Mouse (Mus musculus): ENCODE measurements at regions not wholly inside any gene's neighbourhood (a gene's known extent, or its start where the extent isn't known, plus 50 kb on each side); places are given as distances from the start of the nearest gene placed in this dataset.

DNA sequence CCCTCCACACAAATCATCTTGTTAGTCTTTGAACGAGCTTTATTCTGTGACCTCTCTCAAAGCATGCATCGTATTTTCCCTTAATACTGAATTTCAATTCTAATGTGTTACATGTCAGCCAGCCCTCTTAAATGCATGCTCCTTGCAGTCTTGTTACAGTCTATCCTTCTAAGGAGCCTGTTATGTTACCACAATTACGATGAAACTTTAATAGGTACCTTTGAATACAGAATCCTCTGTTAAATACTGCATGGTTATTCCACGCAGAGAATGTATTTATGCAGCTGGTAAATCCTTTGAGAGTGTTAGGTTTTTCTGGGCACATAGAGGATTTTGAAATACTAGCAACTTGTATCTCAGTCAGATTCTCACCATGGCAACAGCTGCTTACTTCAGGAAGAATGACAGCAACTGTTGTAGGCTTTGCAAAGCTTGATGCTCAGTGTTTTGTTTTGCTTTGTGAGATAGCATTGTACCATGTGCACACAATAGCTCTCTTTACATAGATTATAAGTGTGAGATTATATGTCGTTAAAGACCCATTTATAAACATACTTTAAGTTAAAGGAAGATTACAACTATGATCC, 532.9 kb upstream of the Negr1 start:
- Histone ChIP-seq H3K9me3 (no peaks in the 10 kb centered on the region), H3K27me3 (replicated peaks) (no peaks in the 10 kb centered on the region), H3K4me2 (replicated peaks) (no peak overlapping the region), H3K27ac (no peak overlapping the region), H3K9ac (no peak overlapping the region), H3K36me3 (no peaks in the 10 kb centered on the region), H3K4me3 (no peak overlapping the region), H3K4me1 (no peaks in the 10 kb centered on the region)
- no peak for ATAC-seq (ENCODE audit: low FRiP score, low read depth)
- 68% methylated on average over 5 of the region's 5 CpGs for WGBS

DNA sequence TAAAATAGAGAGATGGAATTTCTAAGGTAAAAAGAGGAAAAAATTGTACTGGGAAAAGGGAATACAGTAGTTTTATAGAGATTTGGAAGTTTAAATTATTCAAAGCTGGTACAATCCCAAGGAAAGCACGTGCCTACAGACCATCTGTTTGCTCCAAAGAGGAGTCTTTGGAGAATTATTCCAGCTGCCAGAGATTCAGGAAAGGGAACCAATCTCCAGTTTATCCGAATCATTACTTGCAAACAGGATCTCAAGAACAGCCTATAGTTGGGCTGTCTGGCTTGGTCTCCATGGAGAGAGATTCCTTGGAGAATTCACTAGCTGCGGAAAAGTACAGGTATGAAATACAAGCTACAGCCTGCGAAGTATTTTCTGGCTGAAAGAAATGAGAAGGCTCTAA, 491.3 kb upstream of the Negr1 start:
- 81% methylated on average over 4 of the region's 4 CpGs for WGBS

DNA sequence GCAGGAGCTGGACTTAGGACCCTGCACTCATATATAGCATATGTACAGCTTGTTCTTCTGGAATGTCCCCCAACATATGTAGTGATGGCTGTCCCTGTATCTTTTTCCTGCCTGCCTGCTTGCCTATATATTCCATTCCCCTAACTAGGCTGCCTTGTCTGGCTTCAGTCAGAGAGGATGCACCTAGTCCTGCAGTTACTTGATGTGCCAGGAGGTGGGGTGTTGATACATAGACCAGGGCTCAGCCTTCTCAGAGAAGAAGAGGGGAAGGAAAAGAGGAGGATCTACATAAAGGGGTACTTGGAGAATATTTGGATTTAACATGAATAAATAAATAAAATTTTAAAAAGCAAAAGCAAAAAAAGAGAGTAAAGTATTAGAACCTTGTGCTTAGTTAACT, 479.3 kb upstream of the Negr1 start:
- ATAC-seq (ENCODE audit: low FRiP score, low read depth): no peak

More for the DNA sequence above, 491.3 kb upstream of the Negr1 start:
- H3K4me3 ChIP-seq: no peak overlapping the region
- no peaks in the 10 kb centered on the region for H3K36me3 ChIP-seq
- H3K4me1 ChIP-seq: no peaks in the 10 kb centered on the region
- H3K9ac ChIP-seq: no peak overlapping the region
- H3K27ac ChIP-seq: no peak overlapping the region
- H3K4me2 ChIP-seq (replicated peaks): no peak overlapping the region
- H3K27me3 ChIP-seq (replicated peaks): no peaks in the 10 kb centered on the region
- H3K9me3 ChIP-seq: no peaks in the 10 kb centered on the region
- ATAC-seq (ENCODE audit: low FRiP score, low read depth): no peak

DNA sequence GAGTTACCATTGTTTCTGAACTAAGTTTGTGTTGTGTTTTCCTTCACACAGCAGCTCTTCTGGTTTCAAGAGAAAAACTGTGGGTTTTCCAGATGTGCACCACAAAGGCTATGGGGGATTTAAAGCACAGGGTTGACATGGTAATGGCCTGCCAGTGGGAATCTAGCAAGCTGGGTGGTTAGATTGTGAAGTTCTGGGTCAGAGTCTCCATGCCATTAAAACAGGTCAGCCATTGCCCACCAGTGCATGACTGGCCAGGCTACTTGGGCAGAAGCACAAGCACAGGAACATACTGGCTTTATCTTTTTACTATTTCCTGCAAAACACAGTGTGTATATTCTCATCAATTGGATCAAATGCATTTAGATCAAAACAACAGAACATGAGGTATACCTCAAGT, 467.9 kb upstream of the Negr1 start:
- Histone ChIP-seq H3K27ac (no peak overlapping the region), H3K27me3 (replicated peaks) (no peaks in the 10 kb centered on the region), H3K9me3 (no peaks in the 10 kb centered on the region), H3K4me2 (replicated peaks) (no peak overlapping the region), H3K4me1 (no peaks in the 10 kb centered on the region), H3K36me3 (no peaks in the 10 kb centered on the region), H3K4me3 (no peak overlapping the region), H3K9ac (no peak overlapping the region)
- no peak for ATAC-seq (ENCODE audit: low FRiP score, low read depth)

More for the DNA sequence above, 479.3 kb upstream of the Negr1 start:
- H3K4me3 ChIP-seq: no peak overlapping the region
- H3K27ac ChIP-seq: no peak overlapping the region
- H3K27me3 ChIP-seq (replicated peaks): no peaks in the 10 kb centered on the region
- H3K36me3 ChIP-seq: no peaks in the 10 kb centered on the region
- no peaks in the 10 kb centered on the region for H3K9me3 ChIP-seq
- no peak overlapping the region for H3K4me2 ChIP-seq (replicated peaks)
- no peaks in the 10 kb centered on the region for H3K4me1 ChIP-seq
- H3K9ac ChIP-seq: no peak overlapping the region

DNA sequence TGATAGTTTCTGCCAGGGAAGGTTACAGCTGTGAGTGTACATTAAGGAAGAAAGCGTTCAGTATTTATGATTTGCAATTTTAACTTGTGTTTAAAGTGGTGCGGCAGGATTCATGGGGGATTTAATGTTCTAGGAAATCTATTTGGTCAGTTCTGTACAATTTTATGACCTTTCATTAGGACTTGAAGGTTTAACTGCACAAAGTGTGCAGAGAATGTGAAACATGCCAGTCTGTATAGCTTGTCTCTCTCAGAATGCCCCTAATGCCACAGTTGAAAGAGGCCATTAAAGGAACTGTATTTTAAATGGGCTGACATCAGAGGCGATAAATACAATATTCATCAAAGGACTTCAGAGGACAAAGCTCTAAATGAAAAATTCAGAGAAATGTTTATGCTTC, 466.6 kb upstream of the Negr1 start:
- ATAC-seq (ENCODE audit: low FRiP score, low read depth): no peak
- no peak overlapping the region for H3K4me3 ChIP-seq
- 80% methylated on average over 3 of the region's 3 CpGs for WGBS

DNA sequence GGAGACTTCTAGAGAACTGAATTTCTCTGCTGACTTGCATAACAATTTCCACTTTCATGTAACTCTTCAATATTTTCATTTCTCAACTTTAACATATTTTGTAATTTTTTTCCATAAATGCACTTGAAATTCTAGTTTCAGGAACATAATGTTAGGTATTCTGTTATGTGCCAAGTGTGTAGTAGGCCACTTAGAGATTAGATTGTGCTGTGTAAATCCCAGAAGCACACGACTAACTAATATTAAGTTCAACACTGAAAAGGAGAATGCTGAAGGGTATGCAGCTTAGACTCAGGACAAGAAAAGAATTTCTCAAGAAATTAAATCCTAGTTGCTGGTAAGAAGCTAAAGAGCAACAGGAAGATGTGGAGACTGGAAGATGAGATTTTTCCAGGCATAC, 455.8 kb upstream of the Negr1 start:
- H3K9me3 ChIP-seq: no peaks in the 10 kb centered on the region
- 92% methylated on average over 1 of the region's 1 CpGs for WGBS
- no peaks in the 10 kb centered on the region for H3K36me3 ChIP-seq
- no peak overlapping the region for H3K9ac ChIP-seq
- no peak overlapping the region for H3K4me2 ChIP-seq (replicated peaks)
- ATAC-seq (ENCODE audit: low FRiP score, low read depth): no peak
- H3K4me3 ChIP-seq: no peak overlapping the region
- H3K27ac ChIP-seq: no peak overlapping the region
- no peaks in the 10 kb centered on the region for H3K27me3 ChIP-seq (replicated peaks)
- no peaks in the 10 kb centered on the region for H3K4me1 ChIP-seq

More for the DNA sequence above, 466.6 kb upstream of the Negr1 start:
- Histone ChIP-seq H3K9ac (no peak overlapping the region), H3K4me1 (no peaks in the 10 kb centered on the region), H3K27me3 (replicated peaks) (no peaks in the 10 kb centered on the region), H3K36me3 (no peaks in the 10 kb centered on the region), H3K27ac (no peak overlapping the region), H3K9me3 (no peaks in the 10 kb centered on the region), H3K4me2 (replicated peaks) (no peak overlapping the region)

DNA sequence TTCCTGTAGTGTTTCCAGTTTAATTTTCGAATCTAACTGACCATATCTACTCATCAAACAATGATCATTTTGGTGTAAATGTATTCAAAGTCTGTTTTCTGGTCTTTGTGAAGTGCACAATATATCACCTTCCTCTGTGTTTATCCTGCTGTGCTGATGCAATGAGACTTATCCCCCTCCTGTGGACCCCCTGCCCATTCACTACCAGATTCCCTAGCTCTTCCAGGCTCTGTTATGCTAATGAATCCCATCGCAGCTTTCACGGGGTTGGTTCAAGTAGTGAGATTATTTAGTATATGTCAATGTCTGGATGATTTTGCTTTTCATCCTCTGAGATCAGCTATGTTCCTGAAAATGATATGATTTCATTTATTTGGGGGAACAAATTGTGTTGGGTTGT, 441.3 kb upstream of the Negr1 start:
- Histone ChIP-seq H3K27ac (no peak overlapping the region), H3K9ac (no peak overlapping the region), H3K27me3 (replicated peaks) (no peaks in the 10 kb centered on the region), H3K36me3 (no peaks in the 10 kb centered on the region), H3K4me1 (no peaks in the 10 kb centered on the region), H3K4me2 (replicated peaks) (no peak overlapping the region), H3K9me3 (no peaks in the 10 kb centered on the region), H3K4me3 (no peak overlapping the region)
- 25% methylated on average over 3 of the region's 3 CpGs for WGBS
- no peak for ATAC-seq (ENCODE audit: low FRiP score, low read depth)

DNA sequence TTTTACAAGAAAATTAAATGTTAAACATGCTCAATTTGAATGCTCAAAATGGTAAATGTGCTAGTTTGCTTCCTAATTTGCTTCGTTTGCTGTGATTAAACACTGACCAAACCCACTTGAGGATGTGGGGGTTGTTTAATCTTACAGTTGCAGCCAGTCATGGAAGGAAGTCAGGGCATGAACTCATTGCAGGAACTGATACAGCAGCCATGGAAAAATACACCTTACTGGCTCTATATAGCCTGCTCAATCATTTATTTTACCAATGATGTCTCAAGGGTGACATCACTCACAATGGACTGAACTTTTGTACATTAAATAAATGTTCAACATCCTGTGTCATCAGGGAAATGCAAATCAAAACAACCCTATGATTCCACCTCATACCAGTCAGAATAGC, 430.0 kb upstream of the Negr1 start:
- H3K9ac ChIP-seq: no peak overlapping the region
- H3K27me3 ChIP-seq (replicated peaks): no peaks in the 10 kb centered on the region
- WGBS: 72% methylated on average over 1 of the region's 1 CpGs
- no peak overlapping the region for H3K4me2 ChIP-seq (replicated peaks)
- no peaks in the 10 kb centered on the region for H3K4me1 ChIP-seq
- no peaks in the 10 kb centered on the region for H3K9me3 ChIP-seq
- no peaks in the 10 kb centered on the region for H3K36me3 ChIP-seq
- no peak for ATAC-seq (ENCODE audit: low FRiP score, low read depth)
- H3K27ac ChIP-seq: no peak overlapping the region
- no peak overlapping the region for H3K4me3 ChIP-seq

DNA sequence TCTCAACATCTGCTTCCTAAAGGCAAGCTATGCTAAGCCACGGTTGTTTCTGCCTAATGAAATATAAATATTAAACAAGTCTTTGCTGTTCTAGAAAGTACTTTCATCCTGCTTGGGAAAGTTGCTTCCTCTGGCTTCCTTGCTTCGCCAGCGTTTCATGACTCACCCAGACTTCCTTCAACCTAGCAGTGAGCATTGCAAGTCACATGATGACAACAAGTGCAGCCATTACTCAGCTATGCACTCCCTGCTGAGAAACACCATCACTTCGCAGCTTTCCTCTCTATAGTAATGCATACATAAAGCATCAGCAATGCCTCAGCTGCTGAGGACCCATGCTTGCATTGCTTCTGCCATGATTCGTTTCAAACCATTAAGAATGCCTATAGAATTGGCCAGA, 420.2 kb upstream of the Negr1 start:
- H3K9me3 ChIP-seq: no peaks in the 10 kb centered on the region
- no peak for ATAC-seq (ENCODE audit: low FRiP score, low read depth)
- H3K4me2 ChIP-seq (replicated peaks): no peak overlapping the region
- H3K36me3 ChIP-seq: no peaks in the 10 kb centered on the region
- H3K27ac ChIP-seq: no peak overlapping the region
- H3K4me1 ChIP-seq: no peaks in the 10 kb centered on the region
- 76% methylated on average over 5 of the region's 5 CpGs for WGBS
- H3K27me3 ChIP-seq (replicated peaks): no peaks in the 10 kb centered on the region
- H3K9ac ChIP-seq: no peak overlapping the region
- H3K4me3 ChIP-seq: no peak overlapping the region

DNA sequence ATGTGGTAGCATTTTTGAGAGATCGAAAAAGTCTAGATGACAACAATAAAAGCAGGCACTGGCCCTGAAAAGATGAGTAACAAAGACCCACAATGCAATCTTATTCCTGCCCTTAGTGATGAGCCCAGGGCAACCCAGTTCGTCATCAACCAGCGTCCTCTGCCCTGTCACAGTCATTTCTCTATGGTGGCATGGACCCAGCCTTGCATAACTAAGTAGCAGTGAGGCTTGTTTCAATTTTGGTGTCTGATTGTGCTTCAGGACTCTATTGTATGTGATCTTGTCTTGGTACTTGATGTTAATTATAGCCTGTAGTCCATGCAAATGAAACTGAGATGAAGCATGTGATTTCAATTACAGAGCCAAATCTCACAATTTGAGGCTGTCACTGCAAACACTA, 412.3 kb upstream of the Negr1 start:
- Histone ChIP-seq H3K36me3 (no peaks in the 10 kb centered on the region), H3K9ac (no peak overlapping the region), H3K27ac (no peak overlapping the region), H3K4me3 (no peak overlapping the region), H3K4me1 (no peaks in the 10 kb centered on the region), H3K27me3 (replicated peaks) (no peaks in the 10 kb centered on the region), H3K4me2 (replicated peaks) (no peak overlapping the region), H3K9me3 (no peaks in the 10 kb centered on the region)
- ATAC-seq (ENCODE audit: low FRiP score, low read depth): peak; percentile 13; the same call in 1 of the 2 replicates
- WGBS: 78% methylated on average over 3 of the region's 3 CpGs

DNA sequence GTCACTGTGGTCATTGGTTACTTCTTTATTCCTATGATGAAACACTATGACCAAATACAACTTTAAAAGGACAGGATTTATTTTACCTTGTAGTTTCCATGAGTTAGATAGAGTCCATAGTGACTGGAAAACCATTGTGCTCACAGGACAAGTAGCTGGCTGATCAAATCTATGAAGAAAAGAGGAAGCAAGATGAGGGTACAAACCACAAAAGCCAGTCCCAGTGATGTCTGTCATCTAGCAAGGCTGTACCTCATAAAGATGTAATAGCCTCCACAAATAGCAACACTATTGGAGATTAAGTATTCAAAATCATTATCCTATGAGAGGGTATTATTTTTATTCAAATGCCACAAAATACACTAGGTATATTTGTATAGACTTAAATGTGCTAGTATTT, 391.5 kb upstream of the Negr1 start:
- Histone ChIP-seq H3K4me2 (replicated peaks) (no peak overlapping the region), H3K4me3 (no peak overlapping the region), H3K9ac (no peak overlapping the region), H3K9me3 (no peaks in the 10 kb centered on the region), H3K27ac (no peak overlapping the region), H3K4me1 (no peaks in the 10 kb centered on the region), H3K36me3 (no peaks in the 10 kb centered on the region), H3K27me3 (replicated peaks) (no peaks in the 10 kb centered on the region)
- ATAC-seq (ENCODE audit: low FRiP score, low read depth): no peak

DNA sequence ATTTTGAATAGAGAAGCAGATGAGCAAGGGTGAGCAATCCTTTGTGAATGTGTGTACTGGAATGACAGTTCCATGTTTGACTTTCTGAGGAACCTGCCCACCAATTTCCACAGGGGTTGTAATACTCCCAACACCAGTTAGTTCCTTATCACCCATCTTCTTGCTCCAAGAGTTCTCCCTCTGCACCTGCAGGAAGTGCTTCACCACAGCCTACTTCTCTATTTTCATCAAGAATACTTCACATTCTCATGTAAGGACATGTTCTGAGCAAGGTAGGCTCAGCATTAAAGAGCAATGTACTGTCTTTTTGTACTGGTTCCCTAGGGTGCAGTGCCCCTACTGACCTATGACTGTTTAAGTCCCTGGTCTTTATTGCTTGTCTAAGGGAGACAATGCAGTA, 362.9 kb upstream of the Negr1 start:
- Histone ChIP-seq H3K27me3 (replicated peaks) (no peaks in the 10 kb centered on the region), H3K9me3 (no peaks in the 10 kb centered on the region), H3K4me3 (no peak overlapping the region), H3K9ac (no peak overlapping the region), H3K4me1 (no peaks in the 10 kb centered on the region), H3K4me2 (replicated peaks) (no peak overlapping the region), H3K27ac (no peak overlapping the region), H3K36me3 (no peaks in the 10 kb centered on the region)
- ATAC-seq (ENCODE audit: low FRiP score, low read depth): no peak

DNA sequence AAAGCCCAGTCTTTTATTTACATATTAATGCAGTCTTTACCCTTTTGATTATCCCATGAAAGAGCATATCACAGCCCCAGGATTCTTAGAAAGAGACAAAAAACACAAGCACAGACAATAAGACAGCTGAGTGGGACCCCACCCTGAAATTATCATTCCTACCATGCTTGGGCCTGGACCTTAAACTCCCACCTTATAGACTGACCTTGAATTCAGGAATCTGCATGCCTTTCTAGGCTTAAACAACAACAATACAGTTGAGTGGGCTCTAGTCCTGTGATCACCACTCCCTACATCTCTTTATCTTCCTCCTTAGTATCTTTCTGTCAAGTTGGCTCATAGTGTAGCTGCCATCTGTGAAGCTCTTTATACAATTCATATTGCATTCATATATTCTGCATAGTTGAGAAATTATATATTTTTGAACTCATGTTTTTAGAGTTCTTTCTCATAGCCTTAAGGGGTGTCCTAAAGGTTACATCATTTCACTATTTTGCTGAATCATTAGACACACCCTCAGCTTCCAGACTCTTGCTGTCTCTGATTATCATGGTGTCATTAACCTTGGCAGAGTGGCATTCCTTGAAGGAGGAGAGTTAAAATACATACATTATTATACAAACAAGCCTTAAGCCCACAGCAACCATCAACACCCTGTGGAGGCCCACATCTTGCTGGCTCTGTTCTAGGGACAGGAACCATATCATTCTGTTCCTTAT, 361.7 kb upstream of the Negr1 start:
- Histone ChIP-seq H3K9ac (no peak overlapping the region), H3K27me3 (replicated peaks) (no peaks in the 10 kb centered on the region), H3K4me1 (no peaks in the 10 kb centered on the region), H3K27ac (no peak overlapping the region), H3K36me3 (no peaks in the 10 kb centered on the region), H3K4me3 (no peak overlapping the region), H3K9me3 (no peaks in the 10 kb centered on the region), H3K4me2 (replicated peaks) (no peak overlapping the region)
- ATAC-seq (ENCODE audit: low FRiP score, low read depth): no peak
